30 mouse cellular contexts compared by ENCODE assay signal in genomic region chr1:132780254-132780653, GRCm38 (mm10). TPM values are rescaled to one million over a fixed set of nuclear protein-coding genes. Genes with fewer than 3 reads are reported as not detected.
DNase-seq lines count a peak whose midpoint lies in the region; ATAC-seq lines count a peak whose summit lies in the region.
"Had no signal": no experiment of that assay in that cellular context is flagged by ENCODE, and none has a peak within 500 bp of the region (broad histone marks: within the 10 kb centered on the region; RNA-seq: fewer than 3 reads in every experiment).

No protein-coding gene starts in this region.

- no peak overlapping the region for H3K4me2 ChIP-seq in neural tube, embryonic 15.5 days
- H3K4me2 ChIP-seq: forebrain, embryonic 12.5 days; heart, embryonic 15.5 days; hindbrain, embryonic 12.5 days; limb, embryonic 13.5 days; liver, embryonic 12.5 days; midbrain, embryonic 12.5 days; neural tube, embryonic 12.5 days had no signal

- H3K4me1 ChIP-seq in heart, embryonic 10.5 days, result no peaks in the 10 kb centered on the region
- peaks cover 10% of the 10 kb centered on the region; the same call in 1 of the 2 replicates for H3K4me1 ChIP-seq in neural tube, embryonic 15.5 days
- H3K4me1 ChIP-seq: forebrain, embryonic 12.5 days; heart, embryonic 15.5 days; hindbrain, embryonic 12.5 days; limb, embryonic 13.5 days; liver, embryonic 12.5 days; megakaryocyte, embryonic 14.5 days; midbrain, embryonic 12.5 days; neural tube, embryonic 12.5 days had no signal

- no peak overlapping the region for H3K27ac ChIP-seq in heart, embryonic 10.5 days
- no peak overlapping the region for H3K27ac ChIP-seq in neural tube, embryonic 15.5 days (replicated peaks)
- H3K27ac ChIP-seq: forebrain, embryonic 12.5 days; gastrocnemius, adult 2 months; heart, embryonic 15.5 days; hindbrain, embryonic 12.5 days; hindbrain, postnatal 0 days; limb, embryonic 13.5 days; liver, embryonic 12.5 days; midbrain, embryonic 12.5 days; neural tube, embryonic 12.5 days had no signal

- H3K9me3 ChIP-seq in heart, embryonic 10.5 days, result no peaks in the 10 kb centered on the region
- H3K9me3 ChIP-seq in neural tube, embryonic 15.5 days (replicated peaks), result no peaks in the 10 kb centered on the region
- H3K9me3 ChIP-seq: forebrain, embryonic 12.5 days; heart, embryonic 15.5 days; hindbrain, embryonic 12.5 days; limb, embryonic 13.5 days; liver, embryonic 12.5 days; megakaryocyte, embryonic 14.5 days; midbrain, embryonic 12.5 days; neural tube, embryonic 12.5 days had no signal

- no peaks in the 10 kb centered on the region for H3K36me3 ChIP-seq in heart, embryonic 10.5 days
- H3K36me3 ChIP-seq in neural tube, embryonic 15.5 days, result no peaks in the 10 kb centered on the region
- H3K36me3 ChIP-seq: forebrain, embryonic 12.5 days; heart, embryonic 15.5 days; hindbrain, embryonic 12.5 days; limb, embryonic 13.5 days; liver, embryonic 12.5 days; midbrain, embryonic 12.5 days; neural tube, embryonic 12.5 days had no signal

- peak; percentile 13 for DNase-seq in heart, embryonic 10.5 days (ENCODE audit: low spot score)
- no peak for DNase-seq in heart, postnatal 4 days
- DNase-seq in kidney, adult 9 months, result peak; percentile 59
- no peak for DNase-seq in kidney, postnatal 4 days
- peak; percentile 25 for DNase-seq in right cerebral cortex, adult 18-20 months
- DNase-seq in right cerebral cortex, postnatal 25 days, result no peak
- DNase-seq: adrenal gland, postnatal 25 days; cerebellum, adult 2 months; cerebellum, postnatal 14 days; forebrain, postnatal 0 days; gastrocnemius, adult 2 months; gastrocnemius, postnatal 36 days; lung, adult 18-20 months; lung, postnatal 4 days; thymus, postnatal 4 days had no signal

- 89% methylated on average over 1 of the region's 1 CpGs for WGBS in heart, embryonic 10.5 days
- 97% methylated on average over 1 of the region's 1 CpGs for WGBS in neural tube, embryonic 15.5 days

- no peak overlapping the region for H3K4me3 ChIP-seq in heart, embryonic 10.5 days
- H3K4me3 ChIP-seq in neural tube, embryonic 15.5 days (replicated peaks), result no peak overlapping the region
- H3K4me3 ChIP-seq: erythroblast, embryonic 14.5 days; forebrain, embryonic 12.5 days; gastrocnemius, adult 2 months; heart, embryonic 15.5 days; hindbrain, embryonic 12.5 days; limb, embryonic 13.5 days; liver, embryonic 12.5 days; megakaryocyte, embryonic 14.5 days; midbrain, embryonic 12.5 days; myocyte; neural tube, embryonic 12.5 days had no signal

- H3K27me3 ChIP-seq in heart, embryonic 10.5 days (ENCODE audit: insufficient read depth, poor library complexity, severe bottlenecking), result no peaks in the 10 kb centered on the region
- no peaks in the 10 kb centered on the region for H3K27me3 ChIP-seq in neural tube, embryonic 15.5 days (replicated peaks)
- H3K27me3 ChIP-seq: forebrain, embryonic 12.5 days; heart, embryonic 15.5 days; hindbrain, embryonic 12.5 days; liver, embryonic 12.5 days; midbrain, embryonic 12.5 days; neural tube, embryonic 12.5 days had no signal

- H3K9ac ChIP-seq in neural tube, embryonic 15.5 days (replicated peaks), result no peak overlapping the region
- H3K9ac ChIP-seq: forebrain, embryonic 12.5 days; forebrain, postnatal 0 days; heart, embryonic 15.5 days; hindbrain, embryonic 12.5 days; limb, embryonic 13.5 days; liver, embryonic 12.5 days; midbrain, embryonic 12.5 days; neural tube, embryonic 12.5 days had no signal

- no peak for ATAC-seq in neural tube, embryonic 15.5 days (ENCODE audit: low FRiP score)
- ATAC-seq: CD4-positive, CD25-positive, alpha-beta regulatory T cell, adult 4 months; forebrain, postnatal 0 days; hindbrain, postnatal 0 days; intestine, embryonic 16.5 days; liver, embryonic 12.5 days; lung, postnatal 0 days had no signal

RNA-seq across cellular contexts. Expression of gene Nfasc, which starts 38.7 kb away (rescaled TPM):
- polyA plus RNA-seq in heart, embryonic 10.5 days (2016; fragmentation: Nextera tagmentation; extraction: Ambion mirVana), result 0.22 and 0.84 TPM in 2 replicates
- 1 to 10 TPM; 1.0 to 1.1 TPM for total RNA-seq in heart, postnatal 4 days (2021)
- polyA plus RNA-seq in neural tube, embryonic 15.5 days (2015; fragmentation: Nextera tagmentation; extraction: Ambion mirVana), result 30.7 and 37.6 TPM in 2 replicates
- polyA plus RNA-seq: CD4-positive, CD25-positive, alpha-beta regulatory T cell, adult 4 months; erythroblast, embryonic 14.5 days; myocyte had no signal

Comparison
In these comparisons a context has a peak if more than half of its experiments do, and no peak if none do; other contexts are left out.
1. DNase-seq: peak in heart, embryonic 10.5 days (single experiment), kidney, adult 9 months (single experiment) and right cerebral cortex, adult 18-20 months (single experiment); none in heart, postnatal 4 days (single experiment), kidney, postnatal 4 days (0 of 2) and right cerebral cortex, postnatal 25 days (single experiment).
2. RNA of gene Nfasc, which starts 38.7 kb away (polyA plus RNA-seq): 30.7 to 37.6 TPM in neural tube, embryonic 15.5 days; 0.22 to 0.84 TPM in heart, embryonic 10.5 days; every median in the first group is over 10 times any median in the second.